Mouse (Mus musculus) MEL-GATA-1-ER (cell line): Measurements from ENCODE around the gene Gm47996.
"Not testable (repeated sequence)": the region's sequence is repeated elsewhere in the genome, so short reads cannot be mapped to it uniquely, and the experiment has no call there.

Experiments
- DNase-seq: peaks from one replicate; pipeline ENCODE4 v3.0.0-alpha.2; 2012; ENCODE audit warnings: low read depth; ENCODE audit errors: extremely low read depth

The Gm47996 gene

GRCm38 (mm10) chr1:151209824-151210355, at the start of gene Gm47996:
Gene Gm47996 (plus strand): TSS chr1:151210131.
- DNase-seq: not testable (repeated sequence)

- DNase-seq: no peak
Measured at GRCm38 (mm10) chr1:151166031-151166430, 43.9 kb upstream of the Gm47996 start.

GRCm38 (mm10) chr1:151167297-151168047, 42.5 kb upstream of the Gm47996 start:
- no peak for DNase-seq

- DNase-seq: no peak
Measured at GRCm38 (mm10) chr1:151168637-151169036, 41.3 kb upstream of the Gm47996 start.

- no peak for DNase-seq
Measured at GRCm38 (mm10) chr1:151171572-151172461, 38.1 kb upstream of the Gm47996 start.

GRCm38 (mm10) chr1:151177030-151177936, 32.6 kb upstream of the Gm47996 start:
- DNase-seq: peak; percentile 36

GRCm38 (mm10) chr1:151177937-151178271, 32.0 kb upstream of the Gm47996 start:
- DNase-seq: no peak

- no peak for DNase-seq
Measured at GRCm38 (mm10) chr1:151178505-151179083, 31.3 kb upstream of the Gm47996 start.

GRCm38 (mm10) chr1:151180167-151180566, 29.8 kb upstream of the Gm47996 start:
- no peak for DNase-seq

- DNase-seq: not testable (repeated sequence)
Measured at GRCm38 (mm10) chr1:151182266-151182665, 27.7 kb upstream of the Gm47996 start, which contains the start of gene Gm47985. Gene Gm47985 (plus strand): TSS chr1:151182537.

GRCm38 (mm10) chr1:151186186-151186585, 23.7 kb upstream of the Gm47996 start:
- not testable (repeated sequence) for DNase-seq

- not testable (repeated sequence) for DNase-seq
Measured at GRCm38 (mm10) chr1:151186879-151187424, 23.0 kb upstream of the Gm47996 start.

- DNase-seq: no peak
Measured at GRCm38 (mm10) chr1:151188469-151188868, 21.5 kb upstream of the Gm47996 start.

GRCm38 (mm10) chr1:151192075-151192474, 17.9 kb upstream of the Gm47996 start, which contains the start of gene Gm8947:
Gene Gm8947 (plus strand): TSS chr1:151192376.
- not testable (repeated sequence) for DNase-seq

GRCm38 (mm10) chr1:151192739-151193138, 17.2 kb upstream of the Gm47996 start:
- DNase-seq: not testable (repeated sequence)

GRCm38 (mm10) chr1:151195986-151196385, 13.9 kb upstream of the Gm47996 start:
- DNase-seq: not testable (repeated sequence)

- DNase-seq: not testable (repeated sequence)
Measured at GRCm38 (mm10) chr1:151196690-151197089, 13.2 kb upstream of the Gm47996 start.

- DNase-seq: peak; percentile 73
Measured at GRCm38 (mm10) chr1:151198120-151198519, 11.8 kb upstream of the Gm47996 start, which contains the start of gene Gm47995. Gene Gm47995 (plus strand): TSS chr1:151198448.

- DNase-seq: not testable (repeated sequence)
Measured at GRCm38 (mm10) chr1:151200620-151201019, 9.3 kb upstream of the Gm47996 start.

- DNase-seq: not testable (repeated sequence)
Measured at GRCm38 (mm10) chr1:151202771-151203170, 7.2 kb upstream of the Gm47996 start.
